Mouse (Mus musculus): ENCODE data around the gene Nkain1.

DNA sequence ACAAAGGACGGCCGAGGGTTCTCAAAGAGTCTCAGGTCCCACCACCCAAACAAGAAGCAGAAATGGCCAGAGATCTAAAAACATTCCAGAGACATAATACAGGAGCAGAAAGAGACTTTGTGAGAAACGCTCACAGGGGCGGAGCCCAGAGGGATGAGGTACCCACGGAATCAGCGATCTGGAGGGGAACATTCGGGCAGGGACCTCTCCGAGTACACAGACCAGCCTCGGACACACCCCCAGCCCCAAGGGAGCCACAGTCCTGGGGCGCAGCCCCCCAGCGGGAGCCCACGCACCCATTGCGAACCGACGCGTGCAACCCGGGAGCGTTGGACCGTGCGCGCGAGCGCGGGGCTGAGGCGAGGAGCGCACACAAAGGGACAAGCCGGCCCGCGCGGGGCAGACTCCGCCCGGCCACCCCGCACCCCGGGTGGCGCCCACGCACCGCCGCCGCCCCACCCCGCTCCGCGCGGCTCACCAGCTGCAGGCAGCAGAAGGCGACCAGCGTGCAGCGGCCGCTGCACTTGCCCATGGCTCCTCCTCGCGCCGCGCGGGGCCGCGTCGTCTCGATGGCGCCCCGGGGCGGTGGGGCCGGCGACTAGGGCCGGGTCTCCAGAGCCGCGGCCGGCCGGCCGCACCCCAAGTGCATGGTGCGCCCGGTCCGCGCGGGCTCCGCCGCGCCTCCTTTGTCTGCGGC lies 474 bp downstream of the Nkain1 start:
- TF ChIP-seq CTCF (IDR thresholded peaks at IDR 0.05; ENCODE audit: control insufficient read depth, insufficient read depth, insufficient read length) (no peak), CEBPB (IDR thresholded peaks at IDR 0.05; ENCODE audit: low read depth) (no peak), MYOD1 (IDR thresholded peaks at IDR 0.05; ENCODE audit: control insufficient read depth, insufficient read length, low read depth) (no peak), USF1 (IDR thresholded peaks at IDR 0.05; ENCODE audit: low read depth) (no peak), MAX (IDR thresholded peaks at IDR 0.05) (no peak), MYOG (IDR thresholded peaks at IDR 0.05; ENCODE audit: control insufficient read depth, extremely low read depth, insufficient read length) (no peak), FOSL1 (IDR thresholded peaks at IDR 0.05; ENCODE audit: insufficient read depth, low read length, poor library complexity, severe bottlenecking) (no peak)
